Mouse (Mus musculus) heart, embryonic 14.5 days (tissue): ENCODE results near the gene Cdkn2aip. TPM values are rescaled to one million over a fixed set of nuclear protein-coding genes. Genes with fewer than 3 reads are reported as not detected.

Experiments
- polyA plus RNA-seq: library from polyadenylated mRNA; unstranded; fragments of >200 nt; fragmentation: Nextera tagmentation; extraction: Ambion mirVana; gene quantifications from 2 replicates; pipeline ENCODE4 v1.2.1, GENCODE M21; 2014

Gene Cdkn2aip
- polyA plus RNA-seq, 1 experiment from 2014 or later, result 15.8 TPM

Other genes starting within 250 kb of the Cdkn2aip start
- 22.1 and 22.5 TPM in 2 replicates for gene Trappc11, start 180.5 kb downstream of the Cdkn2aip start, polyA plus RNA-seq
- 39.1 and 40.7 TPM in 2 replicates for gene Rwdd4a, start 180.3 kb downstream of the Cdkn2aip start, polyA plus RNA-seq
- gene Ing2, start 38.4 kb downstream of the Cdkn2aip start, polyA plus RNA-seq, result 9.8 and 9.9 TPM in 2 replicates
- not detected in 2 replicates for gene Cldn24, start 108.2 kb upstream of the Cdkn2aip start, polyA plus RNA-seq
- gene Cldn22, start 110.5 kb upstream of the Cdkn2aip start, polyA plus RNA-seq, result not detected in 2 replicates